Mouse (Mus musculus): ENCODE results near the gene Flrt1. TPM values are rescaled to one million over a fixed set of nuclear protein-coding genes. Genes with fewer than 3 reads are reported as not detected.

The Flrt1 gene
- polyA plus RNA-seq, 1 experiment: not detected

GRCm38 (mm10) chr19:7069781-7070763 lies 35.5 kb downstream of the Flrt1 start:
- H3K4me1 ChIP-seq (ENCODE audit: control insufficient read depth, insufficient read depth, low read length): peaks cover 39% of the 10 kb centered on the region
- TF ChIP-seq POLR2A (IDR thresholded peaks at IDR 0.05; ENCODE audit: insufficient read depth, low read depth, low read length) (no peak), CTCF (IDR thresholded peaks at IDR 0.05; ENCODE audit: insufficient read depth, low read depth, low read length) (0 out of 2 replicates have a peak, but pooled peaks have one; percentile 2)
- H3K27ac ChIP-seq (ENCODE audit: insufficient read depth, low read depth, low read length): no peak overlapping the region
- no peak overlapping the region for H3K4me3 ChIP-seq (ENCODE audit: insufficient read depth, low read depth, low read length)
- 53% methylated on average over 35 of the region's 35 CpGs for WGBS

DNA sequence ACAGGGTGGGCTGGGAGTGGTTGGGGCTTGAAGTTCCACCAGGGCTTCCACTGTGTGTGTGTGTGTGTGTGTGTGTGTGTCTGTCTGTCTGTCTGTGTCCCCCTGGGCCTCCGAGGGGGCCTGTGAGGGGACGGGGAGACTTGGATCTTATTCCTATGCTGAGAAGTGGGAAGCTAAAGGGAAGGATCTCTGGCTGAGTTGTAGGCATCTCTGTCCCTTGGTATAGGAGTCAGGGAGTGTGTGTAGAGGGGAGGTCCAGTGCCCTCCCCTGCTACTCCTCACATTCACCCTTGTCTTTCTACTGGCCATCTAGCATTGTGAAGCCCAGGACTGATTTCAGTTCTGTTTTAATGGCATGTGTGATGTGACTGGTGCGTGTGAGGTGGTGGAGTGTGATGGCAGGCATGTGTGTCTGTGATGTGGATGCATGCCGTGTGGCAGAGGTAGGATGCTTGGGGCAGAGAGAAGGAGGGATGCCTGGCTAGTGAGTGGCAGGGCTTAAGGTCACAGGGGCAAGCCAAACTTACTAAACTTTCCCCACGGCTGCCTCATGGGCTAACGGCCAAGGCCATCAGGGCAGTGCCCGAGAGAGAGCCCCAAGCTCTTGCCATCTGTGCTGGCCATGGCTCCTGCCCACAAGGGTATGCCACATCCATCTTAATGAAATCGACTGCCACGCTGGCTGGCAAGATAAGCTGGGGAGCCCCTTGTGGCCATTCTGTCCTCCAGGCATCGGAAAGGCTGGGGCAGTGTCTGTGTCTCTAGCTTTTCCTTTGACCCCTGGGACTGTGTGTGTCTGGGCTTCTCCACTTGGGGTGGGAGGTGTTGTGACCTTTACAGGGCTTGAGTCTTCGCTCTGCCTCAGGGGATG lies 36.6 kb downstream of the Flrt1 start:
- Histone ChIP-seq H3K4me1 (ENCODE audit: control insufficient read depth, insufficient read depth, low read length) (peaks cover 39% of the 10 kb centered on the region), H3K4me3 (ENCODE audit: insufficient read depth, low read depth, low read length) (no peak overlapping the region), H3K27ac (ENCODE audit: insufficient read depth, low read depth, low read length) (no peak overlapping the region)
- WGBS: 53% methylated on average over 11 of the region's 11 CpGs
- TF ChIP-seq POLR2A (IDR thresholded peaks at IDR 0.05; ENCODE audit: insufficient read depth, low read depth, low read length): no peak
- no peak for TF ChIP-seq CTCF (IDR thresholded peaks at IDR 0.05; ENCODE audit: insufficient read depth, low read depth, low read length)

- Histone ChIP-seq H3K4me3 (ENCODE audit: insufficient read depth, low read depth, low read length) (no peak overlapping the region), H3K4me1 (ENCODE audit: control insufficient read depth, insufficient read depth, low read length) (peaks cover 39% of the 10 kb centered on the region), H3K27ac (ENCODE audit: insufficient read depth, low read depth, low read length) (no peak overlapping the region)
- 2% methylated on average over 14 of the region's 14 CpGs for WGBS
- TF ChIP-seq CTCF (IDR thresholded peaks at IDR 0.05; ENCODE audit: insufficient read depth, low read depth, low read length) (peak; percentile 85), POLR2A (IDR thresholded peaks at IDR 0.05; ENCODE audit: insufficient read depth, low read depth, low read length) (no peak)
These were observed 37.4 kb downstream of the Flrt1 start for GRCm38 (mm10) chr19:7068136-7068535.

GRCm38 (mm10) chr19:7067344-7068050 lies 38.0 kb downstream of the Flrt1 start:
- peaks cover 39% of the 10 kb centered on the region for H3K4me1 ChIP-seq (ENCODE audit: control insufficient read depth, insufficient read depth, low read length)
- TF ChIP-seq POLR2A (IDR thresholded peaks at IDR 0.05; ENCODE audit: insufficient read depth, low read depth, low read length) (no peak), CTCF (IDR thresholded peaks at IDR 0.05; ENCODE audit: insufficient read depth, low read depth, low read length) (no peak)
- H3K4me3 ChIP-seq (ENCODE audit: insufficient read depth, low read depth, low read length): no peak overlapping the region
- no peak overlapping the region for H3K27ac ChIP-seq (ENCODE audit: insufficient read depth, low read depth, low read length)
- 56% methylated on average over 20 of the region's 20 CpGs for WGBS

DNA sequence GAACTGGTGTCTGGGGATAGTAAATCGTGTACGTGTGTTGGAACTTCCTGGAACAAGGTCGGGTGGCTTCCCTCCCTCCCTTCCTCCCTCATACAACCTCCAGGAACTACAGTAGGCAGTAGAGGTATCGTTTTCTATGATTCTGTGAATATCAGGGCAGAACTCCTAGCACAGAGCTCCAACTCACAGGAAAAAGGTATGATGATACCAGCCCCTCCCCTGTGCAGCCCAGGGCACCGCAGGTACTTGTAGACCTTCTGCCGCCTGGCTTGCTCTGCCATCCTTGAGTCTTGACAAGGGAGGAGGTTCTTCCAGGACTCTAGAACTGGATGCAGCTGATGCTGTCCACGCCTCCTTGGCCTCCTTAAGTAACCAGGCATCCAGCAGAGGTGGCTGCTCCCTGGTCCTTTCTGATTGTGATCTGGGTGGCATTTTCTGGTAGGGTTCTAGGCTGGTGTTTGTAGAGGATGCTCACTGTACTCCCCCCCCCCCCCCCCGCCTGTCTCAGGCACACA lies 38.6 kb downstream of the Flrt1 start:
- 49% methylated on average over 8 of the region's 8 CpGs for whole genome bisulfite sequencing
- H3K4me1 ChIP-seq (ENCODE audit: control insufficient read depth, insufficient read depth, low read length): peaks cover 39% of the 10 kb centered on the region
- TF ChIP-seq POLR2A (IDR thresholded peaks at IDR 0.05; ENCODE audit: insufficient read depth, low read depth, low read length): no peak
- no peak for TF ChIP-seq CTCF (IDR thresholded peaks at IDR 0.05; ENCODE audit: insufficient read depth, low read depth, low read length)

DNA sequence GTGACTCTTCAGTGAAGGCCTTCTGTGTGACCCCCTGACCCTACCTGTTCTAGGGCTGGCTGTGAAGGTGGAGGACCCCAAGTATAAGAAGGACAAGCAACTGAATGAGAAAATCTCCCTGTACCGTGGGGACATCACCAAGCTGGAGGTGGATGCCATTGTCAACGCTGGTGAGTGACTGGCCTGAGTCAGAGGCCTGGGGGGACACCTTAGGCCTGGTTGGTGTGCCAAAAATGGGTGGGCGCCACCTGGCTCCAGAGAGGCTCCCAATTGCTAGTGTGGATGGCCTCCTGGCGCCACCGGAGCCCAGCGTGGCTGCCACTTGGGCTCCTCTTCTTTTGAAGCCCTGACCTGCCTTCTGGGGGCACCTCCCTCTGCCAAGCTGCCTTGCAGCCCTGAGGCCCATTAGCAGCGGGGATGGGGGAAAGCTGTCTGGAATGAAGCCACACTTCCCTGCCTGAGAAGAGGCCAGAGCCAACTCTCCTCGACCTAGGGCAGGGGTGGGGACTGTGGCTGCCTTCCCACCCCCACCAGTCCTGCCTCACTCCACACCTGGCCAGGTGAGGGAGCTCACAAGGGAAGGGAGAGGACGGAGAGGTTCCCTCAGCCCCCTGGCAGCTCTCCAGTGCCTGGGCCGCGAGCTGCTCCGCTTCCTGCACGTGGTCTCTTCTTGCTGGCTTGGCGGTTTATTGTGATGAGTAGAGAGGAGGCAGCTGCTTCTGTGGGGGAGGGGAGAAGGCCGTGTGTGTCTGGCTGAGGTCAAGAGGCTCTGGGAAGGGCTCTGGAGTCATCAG lies 39.3 kb downstream of the Flrt1 start:
- Histone ChIP-seq H3K4me1 (ENCODE audit: control insufficient read depth, insufficient read depth, low read length) (peaks cover 39% of the 10 kb centered on the region), H3K27ac (ENCODE audit: insufficient read depth, low read depth, low read length) (no peak overlapping the region), H3K4me3 (ENCODE audit: insufficient read depth, low read depth, low read length) (no peak overlapping the region)
- 39% methylated on average over 15 of the region's 15 CpGs for WGBS
- TF ChIP-seq CTCF (IDR thresholded peaks at IDR 0.05; ENCODE audit: insufficient read depth, low read depth, low read length) (no peak), POLR2A (IDR thresholded peaks at IDR 0.05; ENCODE audit: insufficient read depth, low read depth, low read length) (no peak)

More for the DNA sequence above, 38.6 kb downstream of the Flrt1 start:
- Histone ChIP-seq H3K27ac (ENCODE audit: insufficient read depth, low read depth, low read length) (no peak overlapping the region), H3K4me3 (ENCODE audit: insufficient read depth, low read depth, low read length) (no peak overlapping the region)

DNA sequence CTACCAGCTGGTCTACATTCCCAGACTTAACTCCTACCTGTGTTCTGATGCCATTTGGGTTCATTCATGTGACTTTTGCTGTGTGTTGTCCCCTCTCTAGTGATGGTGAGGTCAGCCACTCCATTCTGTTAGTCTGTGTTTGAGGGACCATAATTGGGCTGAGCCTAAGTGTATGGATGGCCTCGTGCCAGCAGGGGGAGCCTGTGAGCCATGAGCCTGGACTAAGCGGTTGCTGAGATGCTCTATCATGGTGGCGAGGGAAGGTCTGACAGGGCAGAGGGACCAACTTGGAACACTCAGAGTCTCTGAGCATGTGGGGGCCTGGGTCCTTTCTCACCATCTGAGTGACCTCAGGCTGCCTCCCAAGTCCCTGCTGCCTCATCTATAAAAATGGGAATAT lies 41.0 kb downstream of the Flrt1 start:
- peaks cover 33% of the 10 kb centered on the region for H3K4me1 ChIP-seq (ENCODE audit: control insufficient read depth, insufficient read depth, low read length)
- WGBS: 2% methylated on average over 3 of the region's 3 CpGs
- no peak overlapping the region for H3K27ac ChIP-seq (ENCODE audit: insufficient read depth, low read depth, low read length)
- TF ChIP-seq CTCF (IDR thresholded peaks at IDR 0.05; ENCODE audit: insufficient read depth, low read depth, low read length) (peak; percentile 83), POLR2A (IDR thresholded peaks at IDR 0.05; ENCODE audit: insufficient read depth, low read depth, low read length) (0 out of 2 replicates have a peak, but pooled peaks have one; percentile 14)
- H3K4me3 ChIP-seq (ENCODE audit: insufficient read depth, low read depth, low read length): no peak overlapping the region

Data from olfactory bulb, adult 2 months (tissue).